Mouse (Mus musculus): Measurements from ENCODE around the gene Evi5l.
A peak's percentile ranks its signal among the peaks of the same experiment; 100 is the strongest.

Evi5l gene

GRCm38 (mm10) chr8:4165852-4166751, at the start of gene Evi5l:
Gene Evi5l, plus strand, starts transcription at chr8:4166567.
- peak; percentile 99 for DNase-seq (ENCODE audit: low read depth)

GRCm38 (mm10) chr8:4133798-4134197, 32.6 kb upstream of the Evi5l start, which contains the start of gene Cd209g:
Gene Cd209g, plus strand, starts transcription at chr8:4134098.
- DNase-seq (ENCODE audit: low read depth) = no peak

- DNase-seq (ENCODE audit: low read depth) = peak; percentile 77
Observed at GRCm38 (mm10) chr8:4139660-4140646, 26.4 kb upstream of the Evi5l start.

- DNase-seq (ENCODE audit: low read depth) = no peak
Observed at GRCm38 (mm10) chr8:4141721-4142120, 24.6 kb upstream of the Evi5l start.

- DNase-seq (ENCODE audit: low read depth) = no peak
Observed at GRCm38 (mm10) chr8:4147272-4147671, 19.1 kb upstream of the Evi5l start.

- no peak for DNase-seq (ENCODE audit: low read depth)
Observed at GRCm38 (mm10) chr8:4154878-4155277, 11.5 kb upstream of the Evi5l start.

- DNase-seq (ENCODE audit: low read depth) = no peak
Observed at GRCm38 (mm10) chr8:4162786-4163185, 3.6 kb upstream of the Evi5l start.

- DNase-seq (ENCODE audit: low read depth) = no peak
Observed at GRCm38 (mm10) chr8:4165176-4165851, 1.1 kb upstream of the Evi5l start.

GRCm38 (mm10) chr8:4166881-4167525, 636 bp downstream of the Evi5l start:
- DNase-seq (ENCODE audit: low read depth) = no peak

- DNase-seq (ENCODE audit: low read depth) = no peak
Observed at GRCm38 (mm10) chr8:4167918-4168317, 1.6 kb downstream of the Evi5l start.

GRCm38 (mm10) chr8:4172486-4172885, 6.1 kb downstream of the Evi5l start:
- no peak for DNase-seq (ENCODE audit: low read depth)

GRCm38 (mm10) chr8:4174018-4174417, 7.7 kb downstream of the Evi5l start:
- DNase-seq (ENCODE audit: low read depth) = no peak

- no peak for DNase-seq (ENCODE audit: low read depth)
Observed at GRCm38 (mm10) chr8:4183409-4183808, 17.0 kb downstream of the Evi5l start.

- DNase-seq (ENCODE audit: low read depth) = no peak
Observed at GRCm38 (mm10) chr8:4186151-4186550, 19.8 kb downstream of the Evi5l start.

GRCm38 (mm10) chr8:4188605-4189004, 22.2 kb downstream of the Evi5l start:
- DNase-seq (ENCODE audit: low read depth) = no peak

- DNase-seq (ENCODE audit: low read depth) = no peak
Observed at GRCm38 (mm10) chr8:4189031-4189722, 22.8 kb downstream of the Evi5l start.

GRCm38 (mm10) chr8:4192305-4192704, 25.9 kb downstream of the Evi5l start:
- DNase-seq (ENCODE audit: low read depth) = no peak

GRCm38 (mm10) chr8:4192807-4193587, 26.6 kb downstream of the Evi5l start:
- peak; percentile 73 for DNase-seq (ENCODE audit: low read depth)

GRCm38 (mm10) chr8:4193588-4193894, 27.2 kb downstream of the Evi5l start:
- DNase-seq (ENCODE audit: low read depth) = no peak

- no peak for DNase-seq (ENCODE audit: low read depth)
Observed at GRCm38 (mm10) chr8:4201321-4201720, 35.0 kb downstream of the Evi5l start.
